Mouse (Mus musculus) CH12.LX (cell line): ENCODE results near the gene Rps6kb2. TPM values are rescaled to one million over a fixed set of nuclear protein-coding genes. Genes with fewer than 3 reads are reported as not detected.
A peak's percentile ranks its signal among the peaks of the same experiment; 100 is the strongest.

ENCODE experiments used
- DNase-seq: peaks from one replicate; pipeline ENCODE4 v3.0.0-alpha.2; 2013; ENCODE audit errors: extremely low read depth
- H3K27ac ChIP-seq: 2 replicates; pipeline ENCODE4 v1.5.1; 2012; ENCODE audit warnings: low read depth, mild to moderate bottlenecking, control low read depth, moderate library complexity; ENCODE audit not compliant: insufficient read depth
- H3K27me3 ChIP-seq: replicated peaks from 2 replicates; pipeline ENCODE3; 2012; ENCODE audit warnings: inconsistent platforms
- H3K36me3 ChIP-seq, 2 experiments: replicated peaks in 1 of 2; 2 replicates each; pipeline versions ENCODE3 to v1.6.1; 2012; ENCODE audit warnings: inconsistent platforms in 1 of 2, low read length in 1 of 2, mild to moderate bottlenecking in 1 of 2, mixed read lengths in 1 of 2, moderate library complexity in 1 of 2; ENCODE audit not compliant: control insufficient read depth in 1 of 2, insufficient read depth in 1 of 2
- H3K4me1 ChIP-seq, 2 experiments: 2 replicates each; pipeline ENCODE4 v1.6.1; 2012; ENCODE audit warnings: inconsistent platforms in 1 of 2, moderate library complexity in 1 of 2; ENCODE audit not compliant: insufficient read depth in 2 of 2, control insufficient read depth in 1 of 2
- H3K4me2 ChIP-seq: 2 replicates; pipeline ENCODE4 v1.6.1; 2012; ENCODE audit warnings: low read depth, mild to moderate bottlenecking, control low read depth; ENCODE audit not compliant: poor library complexity, insufficient read depth, severe bottlenecking
- H3K4me3 ChIP-seq, 3 experiments: fragments of 150-350 bp in 1 of 3; sonication (generic) in 1 of 3; replicated peaks in 1 of 3; 2 replicates each; pipeline versions ENCODE3 to v1.5.1; 2011 to 2012; ENCODE audit warnings: low read depth in 2 of 3, low read length in 2 of 3, mild to moderate bottlenecking in 2 of 3, moderate library complexity in 2 of 3, control low read depth in 1 of 3, improper control_type of control experiment in 1 of 3, inconsistent platforms in 1 of 3, mixed read lengths in 1 of 3; ENCODE audit not compliant: poor library complexity in 1 of 3
- H3K79me2 ChIP-seq: replicated peaks from 2 replicates; pipeline ENCODE4 v1.6.1; 2012; ENCODE audit warnings: mild to moderate bottlenecking, moderate library complexity; ENCODE audit not compliant: control insufficient read depth, poor library complexity, insufficient read depth, severe bottlenecking; ENCODE audit errors: extremely low read depth
- H3K9ac ChIP-seq: 2 replicates; pipeline ENCODE4 v1.6.1; 2012; ENCODE audit warnings: low read depth, mild to moderate bottlenecking, control low read depth, moderate library complexity; ENCODE audit not compliant: insufficient read depth
- H3K9me3 ChIP-seq: replicated peaks from 2 replicates; pipeline ENCODE3; 2012; ENCODE audit warnings: low read length, inconsistent platforms, mixed read lengths
- BHLHE40 ChIP-seq: IDR thresholded peaks from 2 replicates; pipeline ENCODE4 v1.6.1; 2011; ENCODE audit warnings: mild to moderate bottlenecking, low read depth, low read length, improper control_type of control experiment
- CHD2 ChIP-seq: IDR thresholded peaks from 2 replicates; pipeline ENCODE4 v1.6.1; 2011; ENCODE audit warnings: low read length, improper control_type of control experiment
- ELF1 ChIP-seq: IDR thresholded peaks from 2 replicates; pipeline ENCODE4 v1.6.1; 2014; ENCODE audit warnings: low read depth, mild to moderate bottlenecking, inconsistent platforms, low read length, improper control_type of control experiment
- EP300 ChIP-seq: IDR thresholded peaks from 2 replicates; pipeline ENCODE4 v1.6.1; 2011; ENCODE audit warnings: low read length, improper control_type of control experiment
- GABPA ChIP-seq: IDR thresholded peaks from 2 replicates; pipeline ENCODE4 v1.6.1; 2012; ENCODE audit warnings: low read depth, low read length, improper control_type of control experiment, inconsistent platforms; ENCODE audit not compliant: insufficient replicate concordance
- MAZ ChIP-seq: IDR thresholded peaks from 2 replicates; pipeline ENCODE4 v1.6.1; 2012; ENCODE audit warnings: low read depth, mild to moderate bottlenecking, inconsistent platforms, low read length, improper control_type of control experiment, moderate library complexity
- MEF2A ChIP-seq: IDR thresholded peaks from 2 replicates; pipeline ENCODE4 v1.6.1; 2014; ENCODE audit warnings: low read depth, mild to moderate bottlenecking, inconsistent platforms, low read length, improper control_type of control experiment, borderline replicate concordance
- MXI1 ChIP-seq: IDR thresholded peaks from 2 replicates; pipeline ENCODE4 v1.6.1; 2011; ENCODE audit warnings: mild to moderate bottlenecking, low read depth, low read length, improper control_type of control experiment
- NELFE ChIP-seq: IDR thresholded peaks from 2 replicates; pipeline ENCODE4 v1.6.1; 2011; ENCODE audit warnings: low read depth, low read length, improper control_type of control experiment
- NRF1 ChIP-seq: IDR thresholded peaks from 2 replicates; pipeline ENCODE4 v1.6.1; 2014; ENCODE audit warnings: low read depth, mild to moderate bottlenecking, inconsistent platforms, low read length, improper control_type of control experiment, moderate library complexity
- PAX5 ChIP-seq: IDR thresholded peaks from 2 replicates; pipeline ENCODE4 v1.6.1; 2012; ENCODE audit warnings: low read length, inconsistent platforms, mixed read lengths
- POLR2A ChIP-seq: IDR thresholded peaks from 2 replicates; pipeline ENCODE4 v1.6.1; 2011; ENCODE audit warnings: low read depth, mild to moderate bottlenecking, improper control_type of control experiment, low read length
- POLR2AphosphoS2 ChIP-seq: IDR thresholded peaks from 2 replicates; pipeline ENCODE4 v1.6.1; 2011; ENCODE audit warnings: low read depth, low read length, improper control_type of control experiment
- RAD21 ChIP-seq: IDR thresholded peaks from 2 replicates; pipeline ENCODE4 v1.6.1; 2011; ENCODE audit warnings: low read depth, mild to moderate bottlenecking, low read length, improper control_type of control experiment, moderate library complexity
- RCOR1 ChIP-seq: conservative IDR thresholded peaks from 2 replicates; pipeline ENCODE4 v1.6.1; 2012; ENCODE audit warnings: low read depth, mild to moderate bottlenecking, inconsistent platforms, low read length, improper control_type of control experiment
- SMC3 ChIP-seq: IDR thresholded peaks from 2 replicates; pipeline ENCODE4 v1.6.1; 2011; ENCODE audit warnings: low read depth, low read length, improper control_type of control experiment
- USF1 ChIP-seq: IDR thresholded peaks from 2 replicates; pipeline ENCODE4 v1.6.1; 2014; ENCODE audit warnings: low read depth, mild to moderate bottlenecking, inconsistent platforms, low read length, improper control_type of control experiment
- ZKSCAN1 ChIP-seq: IDR thresholded peaks from 2 replicates; pipeline ENCODE4 v1.6.1; 2012; ENCODE audit warnings: low read depth, inconsistent platforms, low read length, improper control_type of control experiment, borderline replicate concordance
- ZNF384 ChIP-seq: IDR thresholded peaks from 2 replicates; pipeline ENCODE4 v1.6.1; 2012; ENCODE audit warnings: low read depth, low read length, improper control_type of control experiment, inconsistent platforms
- dilution Hi-C: fragments of 300-500 bp; cut with MboI; formaldehyde crosslinking; loops from 2 replicates; pipeline ENCODE4 v1.14.3; 2020; ENCODE audit warnings: low sequenced_read_pairs; ENCODE audit not compliant: extremely low pct_unique_long_range_greater_than_20kb, extremely low pct_ligation_motif_present
- in situ Hi-C: fragments of 300-500 bp; cut with MboI; formaldehyde crosslinking; loops from 3 replicates; pipeline ENCODE4 v1.14.3; 2019; ENCODE audit warnings: low sequenced_read_pairs, low pct_ligation_motif_present, low pct_unique_long_range_greater_than_20kb, mixed read lengths
- polyA plus RNA-seq: library from polyadenylated mRNA; unstranded; fragments of >175 nt; gene quantifications from 2 replicates; pipeline ENCODE4 v1.2.1, GENCODE M21; 2012; ENCODE audit warnings: low read depth; ENCODE audit not compliant: insufficient read length
- total RNA-seq, 2 experiments: library from RNA; depleted of rRNA; stranded (reverse); fragments of 300-350 nt in 1 of 2; fragments of >200 nt in 1 of 2; gene quantifications; 2 replicates each; pipeline ENCODE4 v1.2.3; 2012 to 2014

The Rps6kb2 gene
- total and polyA plus RNA-seq, 3 experiments, result 9.7 to 26.6 (median 20.7) TPM

GRCm38 (mm10) chr19:4159049-4159448 is 4.1 kb downstream of the Rps6kb2 start:
- no peak for DNase-seq
- dilution Hi-C loops, result no loop called here
- no peaks in the 10 kb centered on the region for H3K9me3 ChIP-seq
- H3K27me3 ChIP-seq, result no peaks in the 10 kb centered on the region
- H3K4me1 ChIP-seq, result peaks cover 23 to 49% of the 10 kb centered on the region in 2 experiments
- TF ChIP-seq NRF1 (no peak), RCOR1 (no peak), ZNF384 (no peak), RAD21 (no peak), NELFE (no peak), ELF1 (no peak), SMC3 (no peak), ZKSCAN1 (no peak), POLR2AphosphoS2 (no peak), MXI1 (no peak), GABPA (no peak), CHD2 (no peak), BHLHE40 (no peak), POLR2A (no peak), EP300 (no peak), MEF2A (no peak), USF1 (no peak)
- TF ChIP-seq, all 38 proteins: peak for 0
- peaks cover 29% of the 10 kb centered on the region for H3K79me2 ChIP-seq
- H3K9ac ChIP-seq, result no peak overlapping the region
- H3K4me2 ChIP-seq, result no peak overlapping the region
- H3K36me3 ChIP-seq, result peaks cover 52 to 64% of the 10 kb centered on the region in 2 experiments
- H3K27ac ChIP-seq, result no peak overlapping the region
- no peak overlapping the region for H3K4me3 ChIP-seq
- in situ Hi-C loops, result no loop called here

DNA sequence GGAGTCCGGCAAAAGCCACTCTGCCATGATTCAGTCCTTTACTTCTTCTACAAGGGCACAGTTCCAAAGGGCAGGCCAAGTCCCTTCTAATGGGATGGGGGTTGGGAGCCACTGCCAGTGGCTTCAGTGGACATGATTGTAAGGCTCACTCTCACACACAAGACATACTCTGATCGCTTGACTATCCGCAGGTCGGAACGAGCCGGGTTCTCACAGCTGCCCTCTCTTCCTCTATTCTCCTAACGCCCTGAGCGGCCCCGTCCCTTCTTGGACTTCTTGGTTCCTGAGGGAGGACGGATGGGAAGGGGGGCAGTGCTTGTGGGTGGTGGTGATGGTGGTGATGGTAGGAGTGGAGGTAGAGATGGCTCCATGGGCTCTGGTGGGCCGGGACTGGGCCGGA is 6.4 kb downstream of the Rps6kb2 start:
- peak overlapping the region; percentile 90 for H3K27ac ChIP-seq
- peak overlapping the region; percentile 96; the same call in 1 of the 2 replicates for H3K9ac ChIP-seq
- no peak for DNase-seq
- peak overlapping the region in 1 of 3 experiments; percentile 73 for H3K4me3 ChIP-seq
- dilution Hi-C loops, result no loop called here
- H3K79me2 ChIP-seq, result peaks cover 19% of the 10 kb centered on the region
- peak overlapping the region; percentile 52 for H3K4me2 ChIP-seq
- in situ Hi-C loops, result no loop called here
- no peaks in the 10 kb centered on the region for H3K9me3 ChIP-seq
- peaks cover 22 to 56% of the 10 kb centered on the region in 2 experiments for H3K4me1 ChIP-seq
- no peaks in the 10 kb centered on the region for H3K27me3 ChIP-seq
- TF ChIP-seq CHD2, result no peak; the same call in 1 of the 2 replicates
- no peak for TF ChIP-seq MAZ
- TF ChIP-seq PAX5, result no peak
- no peak for TF ChIP-seq GABPA
- peaks cover 68 to 83% of the 10 kb centered on the region in 2 experiments for H3K36me3 ChIP-seq
